Mouse (Mus musculus): ENCODE data around the gene B3gntl1.

DNA sequence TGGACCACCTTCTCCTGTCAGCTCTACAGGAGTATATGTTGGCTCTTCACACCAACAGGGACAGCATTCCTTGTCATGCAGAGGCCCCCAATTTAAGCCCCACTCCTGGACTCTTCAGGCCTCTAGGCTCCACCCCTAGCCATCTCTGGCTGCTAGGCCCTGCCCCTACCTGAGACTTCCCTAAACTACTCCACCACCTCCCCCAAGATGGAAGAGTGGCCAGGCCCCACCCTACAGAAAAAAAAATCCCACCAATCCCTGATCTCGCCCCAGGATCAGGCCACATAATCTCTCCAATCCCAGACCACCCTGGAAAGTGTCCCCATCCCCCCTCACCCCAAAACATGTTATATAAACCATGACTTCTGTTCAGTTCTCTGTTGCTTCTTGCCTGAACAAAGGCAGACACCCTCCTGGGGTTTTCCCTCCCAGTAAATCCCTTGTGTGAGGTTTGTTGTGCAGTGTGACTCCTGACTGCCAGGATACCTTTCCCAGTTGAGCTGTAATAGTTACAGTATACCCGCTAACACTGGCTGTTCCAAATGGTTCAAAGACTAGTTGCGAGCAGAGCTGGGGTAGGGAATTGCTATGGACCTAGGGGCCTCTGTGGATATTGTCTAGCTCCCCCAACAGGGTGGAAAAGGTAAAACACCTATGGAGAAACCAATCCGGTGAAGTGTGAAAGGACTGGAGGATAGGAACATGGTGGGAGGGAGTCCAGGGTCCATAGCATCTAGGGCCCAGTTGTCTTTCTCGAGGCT, 22.5 kb upstream of the B3gntl1 start:
- TF ChIP-seq POLR2A (IDR thresholded peaks at IDR 0.05; ENCODE audit: extremely low read depth, insufficient read depth, low read length) (no peak), CTCF (IDR thresholded peaks at IDR 0.05; ENCODE audit: low read depth, low read length) (no peak)
